Mouse (Mus musculus) liver, adult 2 months (tissue): ENCODE measurements at regions not wholly inside any gene's neighbourhood (a gene's known extent, or its start where the extent isn't known, plus 50 kb on each side); places are given as distances from the start of the nearest gene placed in this dataset.
A peak's percentile ranks its signal among the peaks of the same experiment; 100 is the strongest.

Source experiments
- DNase-seq: peaks from one replicate; pipeline ENCODE4 v3.0.0-alpha.2; 2011; ENCODE audit warnings: low read depth, low spot score; ENCODE audit errors: extremely low read depth
- H3K27ac ChIP-seq: fragments of 200-500 bp; replicated peaks from 2 replicates; pipeline ENCODE4 v1.5.1; 2012; ENCODE audit warnings: low read depth, mild to moderate bottlenecking, control low read depth, inconsistent platforms, low read length; ENCODE audit not compliant: insufficient read depth
- H3K27me3 ChIP-seq: fragments of 200-500 bp; 2 replicates; pipeline ENCODE4 v1.6.1; 2012; ENCODE audit warnings: mild to moderate bottlenecking, moderate library complexity, low read length, inconsistent platforms; ENCODE audit not compliant: control insufficient read depth, insufficient read depth
- H3K36me3 ChIP-seq: fragments of 200-500 bp; 2 replicates; pipeline ENCODE4 v1.6.1; 2012; ENCODE audit warnings: low read length, inconsistent platforms; ENCODE audit not compliant: control insufficient read depth, insufficient read depth
- H3K4me1 ChIP-seq: fragments of 200-500 bp; 2 replicates; pipeline ENCODE4 v1.6.1; 2011; ENCODE audit warnings: low read length; ENCODE audit not compliant: control insufficient read depth, insufficient read depth
- H3K4me3 ChIP-seq: fragments of 200-500 bp; 2 replicates; pipeline ENCODE4 v1.5.1; 2011; ENCODE audit warnings: low read depth, mild to moderate bottlenecking, control low read depth, low read length, moderate library complexity; ENCODE audit not compliant: insufficient read depth
- H3K79me2 ChIP-seq: fragments of 200-500 bp; 2 replicates; pipeline ENCODE4 v1.6.1; 2012; ENCODE audit warnings: inconsistent platforms, mild to moderate bottlenecking, low read length, moderate library complexity; ENCODE audit not compliant: control insufficient read depth, insufficient read depth
- H3K9ac ChIP-seq: fragments of 200-500 bp; 2 replicates; pipeline ENCODE4 v1.6.1; 2012; ENCODE audit warnings: low read depth, mild to moderate bottlenecking, control low read depth, inconsistent platforms, low read length
- CTCF ChIP-seq: fragments of 200-500 bp; IDR thresholded peaks from 2 replicates; pipeline ENCODE4 v1.5.1; 2011; ENCODE audit warnings: low read depth, low read length, control low read depth
- POLR2A ChIP-seq: fragments of 200-500 bp; IDR thresholded peaks from 2 replicates; pipeline ENCODE4 v1.6.1; 2011; ENCODE audit warnings: low read length, control low read depth; ENCODE audit not compliant: insufficient read depth; ENCODE audit errors: extremely low read depth
- WGBS: fragments of 180-500 bp; shearing (Covaris S2); methylation state at CpG from one replicate; pipeline ENCODE4 v1.1.7; 2018; 5-methylcytosine and 5-hydroxymethylcytosine counted together

GRCm38 (mm10) chr15:70276838-70277237 is 3557.5 kb upstream of the Gm6569 start:
- no peak overlapping the region for H3K9ac ChIP-seq
- WGBS, result 51% methylated on average over 1 of the region's 1 CpGs
- no peaks in the 10 kb centered on the region for H3K36me3 ChIP-seq
- H3K27ac ChIP-seq, result no peak overlapping the region
- DNase-seq, result peak; percentile 3
- H3K27me3 ChIP-seq, result no peaks in the 10 kb centered on the region
- no peaks in the 10 kb centered on the region for H3K4me1 ChIP-seq
- no peak overlapping the region for H3K4me3 ChIP-seq
- no peaks in the 10 kb centered on the region for H3K79me2 ChIP-seq
- TF ChIP-seq POLR2A (no peak), CTCF (no peak)

GRCm38 (mm10) chr15:70321781-70322180 is 3512.6 kb upstream of the Gm6569 start:
- H3K4me3 ChIP-seq, result no peak overlapping the region
- no peaks in the 10 kb centered on the region for H3K27me3 ChIP-seq
- H3K4me1 ChIP-seq, result no peaks in the 10 kb centered on the region
- TF ChIP-seq CTCF, result no peak
- H3K36me3 ChIP-seq, result no peaks in the 10 kb centered on the region
- 60% methylated on average over 2 of the region's 2 CpGs for WGBS
- H3K27ac ChIP-seq, result no peak overlapping the region
- DNase-seq, result no peak
- no peak overlapping the region for H3K9ac ChIP-seq
- H3K79me2 ChIP-seq, result no peaks in the 10 kb centered on the region

GRCm38 (mm10) chr15:70339241-70339640 is 3495.1 kb upstream of the Gm6569 start:
- DNase-seq, result no peak
- no peaks in the 10 kb centered on the region for H3K36me3 ChIP-seq
- H3K27ac ChIP-seq, result no peak overlapping the region
- H3K4me1 ChIP-seq, result no peaks in the 10 kb centered on the region
- no peaks in the 10 kb centered on the region for H3K27me3 ChIP-seq
- H3K4me3 ChIP-seq, result no peak overlapping the region
- H3K79me2 ChIP-seq, result no peaks in the 10 kb centered on the region
- no peak overlapping the region for H3K9ac ChIP-seq
- 67% methylated on average over 1 of the region's 1 CpGs for WGBS
- TF ChIP-seq CTCF, result no peak
- TF ChIP-seq POLR2A, result no peak

GRCm38 (mm10) chr15:70341401-70341800 is 3493.0 kb upstream of the Gm6569 start:
- no peaks in the 10 kb centered on the region for H3K27me3 ChIP-seq
- no peak overlapping the region for H3K4me3 ChIP-seq
- no peaks in the 10 kb centered on the region for H3K4me1 ChIP-seq
- DNase-seq, result no peak
- no peak overlapping the region for H3K9ac ChIP-seq
- no peaks in the 10 kb centered on the region for H3K79me2 ChIP-seq
- H3K27ac ChIP-seq, result no peak overlapping the region
- H3K36me3 ChIP-seq, result no peaks in the 10 kb centered on the region
- no peak for TF ChIP-seq POLR2A
- no peak for TF ChIP-seq CTCF

- Histone ChIP-seq H3K4me3 (no peak overlapping the region), H3K27ac (no peak overlapping the region), H3K36me3 (no peaks in the 10 kb centered on the region), H3K79me2 (no peaks in the 10 kb centered on the region), H3K27me3 (no peaks in the 10 kb centered on the region), H3K9ac (no peak overlapping the region), H3K4me1 (no peaks in the 10 kb centered on the region)
- no peak for DNase-seq
- 87% methylated on average over 10 of the region's 10 CpGs for WGBS
- no peak for TF ChIP-seq POLR2A
- no peak for TF ChIP-seq CTCF
Measured at GRCm38 (mm10) chr15:70357961-70358360, 3476.4 kb upstream of the Gm6569 start.

- Histone ChIP-seq H3K4me3 (no peak overlapping the region), H3K79me2 (no peaks in the 10 kb centered on the region), H3K27ac (no peak overlapping the region), H3K9ac (no peak overlapping the region), H3K27me3 (no peaks in the 10 kb centered on the region), H3K36me3 (no peaks in the 10 kb centered on the region), H3K4me1 (no peaks in the 10 kb centered on the region)
- no peak for DNase-seq
- WGBS, result 78% methylated on average over 1 of the region's 1 CpGs
- TF ChIP-seq CTCF, result no peak
- TF ChIP-seq POLR2A, result no peak
Measured at GRCm38 (mm10) chr15:70384631-70385030, 3449.7 kb upstream of the Gm6569 start.

- H3K79me2 ChIP-seq, result no peaks in the 10 kb centered on the region
- H3K27me3 ChIP-seq, result no peaks in the 10 kb centered on the region
- H3K9ac ChIP-seq, result no peak overlapping the region
- no peak for TF ChIP-seq CTCF
- no peak for TF ChIP-seq POLR2A
- DNase-seq, result no peak
- H3K27ac ChIP-seq, result no peak overlapping the region
- H3K4me1 ChIP-seq, result no peaks in the 10 kb centered on the region
- no peaks in the 10 kb centered on the region for H3K36me3 ChIP-seq
- no peak overlapping the region for H3K4me3 ChIP-seq
- 66% methylated on average over 3 of the region's 3 CpGs for WGBS
Measured at GRCm38 (mm10) chr15:70416311-70416710, 3418.1 kb upstream of the Gm6569 start.
